Mouse (Mus musculus) E14TG2a.4 (cell line): Measurements from ENCODE around the gene Insm2.

Source experiments
- CTCF ChIP-seq: conservative IDR thresholded peaks from 2 replicates; pipeline ENCODE4 v1.5.1; 2014; ENCODE audit warnings: low read length
- NANOG ChIP-seq: IDR thresholded peaks from 2 replicates; pipeline ENCODE4 v1.6.1; 2014; ENCODE audit warnings: borderline replicate concordance, low read length, mixed read lengths
- POU5F1 ChIP-seq: IDR thresholded peaks from 2 replicates; pipeline ENCODE4 v1.6.1; 2014; ENCODE audit warnings: low read length, borderline replicate concordance

GRCm38 (mm10) chr12:55571181-55571580 lies 28.0 kb upstream of the Insm2 start:
- TF ChIP-seq CTCF (no peak), POU5F1 (no peak), NANOG (no peak)
